Mouse (Mus musculus) neural tube, embryonic 14.5 days (tissue): Measurements from ENCODE around the gene Ppp1r32. TPM values are rescaled to one million over a fixed set of nuclear protein-coding genes. Genes with fewer than 3 reads are reported as not detected.

Experiments
- ATAC-seq: fragments of 200-750 bp; cut with Nextera tagmentation; 2 replicates; pipeline ENCODE4 v1.8.0; 2017; ENCODE audit warnings: low read depth, mild to moderate bottlenecking, moderate TSS enrichment, moderate library complexity
- H3K27ac ChIP-seq: fragments of 300-500 bp; sonication (generic); 2 replicates; pipeline ENCODE4 v1.5.1; 2014; ENCODE audit warnings: low read depth, mild to moderate bottlenecking, control low read depth, low read length, moderate library complexity, mixed read lengths
- H3K27me3 ChIP-seq: fragments of 300-500 bp; sonication (generic); 2 replicates; pipeline ENCODE4 v1.6.1; 2014; ENCODE audit warnings: low read length; ENCODE audit not compliant: control insufficient read depth, insufficient read depth
- H3K36me3 ChIP-seq: fragments of 300-500 bp; sonication (generic); 2 replicates; pipeline ENCODE4 v1.6.1; 2014; ENCODE audit warnings: low read length, mixed read lengths; ENCODE audit not compliant: control insufficient read depth, insufficient read depth
- H3K4me1 ChIP-seq: fragments of 300-500 bp; sonication (generic); 2 replicates; pipeline ENCODE4 v1.6.1; 2014; ENCODE audit warnings: low read length; ENCODE audit not compliant: control insufficient read depth, insufficient read depth
- H3K4me2 ChIP-seq: fragments of 300-500 bp; sonication (generic); 2 replicates; pipeline ENCODE4 v1.6.1; 2014; ENCODE audit warnings: mild to moderate bottlenecking, low read depth, low read length, control low read depth
- H3K4me3 ChIP-seq: fragments of 300-500 bp; sonication (generic); 2 replicates; pipeline ENCODE4 v1.5.1; 2014; ENCODE audit warnings: low read depth, low read length, control low read depth, mixed read lengths
- H3K9ac ChIP-seq: fragments of 300-500 bp; sonication (generic); replicated peaks from 2 replicates; pipeline ENCODE4 v1.6.1; 2014; ENCODE audit warnings: low read depth, mild to moderate bottlenecking, control low read depth, low read length, mixed read lengths
- H3K9me3 ChIP-seq: fragments of 300-500 bp; sonication (generic); 2 replicates; pipeline ENCODE4 v1.6.1; 2016; ENCODE audit warnings: low read length; ENCODE audit not compliant: control insufficient read depth
- WGBS: fragments of 180-500 bp; shearing (Covaris S2); extraction: QIAGEN DNeasy Blood & Tissue Kit; methylation state at CpG from one replicate; pipeline ENCODE4 v1.1.7; 2014; 5-methylcytosine and 5-hydroxymethylcytosine counted together
- polyA plus RNA-seq: library from polyadenylated mRNA; unstranded; fragments of >200 nt; fragmentation: Nextera tagmentation; extraction: Ambion mirVana; gene quantifications from 2 replicates; pipeline ENCODE4 v1.2.1, GENCODE M21; 2014

The Ppp1r32 gene
- polyA plus RNA-seq, 1 experiment from 2014 or later, result 1.0 TPM

DNA sequence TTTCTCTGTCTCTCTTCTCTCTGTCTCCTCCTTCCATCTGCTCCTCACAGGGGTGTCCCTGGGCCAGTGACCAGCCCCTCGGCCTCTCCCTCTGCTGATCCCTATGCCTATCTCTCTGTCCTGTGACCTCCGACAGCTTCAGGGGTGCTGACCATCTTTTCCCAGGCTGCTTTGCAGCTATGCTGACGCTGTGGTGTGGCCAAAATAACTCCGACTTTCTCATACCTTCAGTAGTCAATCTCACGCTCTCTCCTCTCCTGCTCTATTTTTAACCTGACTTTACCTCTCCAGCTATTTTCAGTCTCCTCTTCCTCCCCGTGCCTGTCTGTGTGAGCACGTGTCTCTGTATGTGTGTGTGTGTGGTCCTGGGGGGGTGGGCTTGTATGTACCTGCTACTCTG, 49.5 kb downstream of the Ppp1r32 start:
- ATAC-seq, result no peak
- Histone ChIP-seq H3K9me3 (no peaks in the 10 kb centered on the region), H3K36me3 (no peaks in the 10 kb centered on the region), H3K27me3 (no peaks in the 10 kb centered on the region), H3K4me2 (no peak overlapping the region), H3K27ac (no peak overlapping the region), H3K9ac (no peak overlapping the region), H3K4me1 (no peaks in the 10 kb centered on the region; the same call in 1 of the 2 replicates), H3K4me3 (no peak overlapping the region)
- WGBS, result 84% methylated on average over 7 of the region's 7 CpGs

DNA sequence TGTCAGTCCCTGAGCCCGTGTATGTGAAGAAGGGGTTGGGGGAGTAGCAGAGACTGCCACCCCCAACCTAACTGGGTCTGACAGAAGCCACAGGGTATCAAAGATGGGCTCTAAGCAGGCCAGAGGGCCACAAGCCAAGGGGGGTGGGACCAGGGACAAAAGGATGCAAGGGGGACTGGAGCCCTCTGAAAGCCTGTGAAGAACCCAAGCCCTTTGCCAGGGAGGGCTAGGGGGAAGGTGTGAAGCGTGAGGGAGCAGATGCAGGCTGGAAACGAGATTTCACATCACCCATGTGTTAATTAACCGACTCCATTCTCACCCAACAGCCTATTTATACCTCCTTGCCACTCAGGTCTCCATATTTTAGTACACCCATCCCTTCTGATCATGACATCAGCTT, 50.9 kb downstream of the Ppp1r32 start:
- no peaks in the 10 kb centered on the region for H3K27me3 ChIP-seq

DNA sequence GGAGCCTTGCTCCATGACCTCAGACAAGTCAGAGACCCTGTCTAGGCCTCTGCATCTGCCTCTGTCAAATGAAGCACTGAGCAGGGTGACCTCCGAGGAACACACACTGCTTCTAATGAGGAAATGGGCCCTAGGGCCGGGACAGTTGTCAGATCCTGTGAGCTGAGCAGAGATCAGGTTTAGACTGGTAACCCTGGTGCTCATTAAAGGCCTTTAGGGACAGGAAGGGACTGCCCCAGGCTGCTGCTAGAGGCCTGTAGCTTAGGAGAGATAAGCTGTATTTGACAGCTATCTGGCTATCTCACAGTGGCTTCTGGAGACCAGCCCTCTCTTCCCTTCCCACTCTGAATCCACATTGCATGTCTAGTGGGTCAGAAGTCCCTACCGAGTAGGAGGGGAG, 51.3 kb downstream of the Ppp1r32 start:
- H3K27ac ChIP-seq, result no peak overlapping the region
- no peaks in the 10 kb centered on the region for H3K27me3 ChIP-seq
- H3K9ac ChIP-seq, result no peak overlapping the region
- ATAC-seq, result no peak
- no peaks in the 10 kb centered on the region for H3K36me3 ChIP-seq
- H3K4me1 ChIP-seq, result no peaks in the 10 kb centered on the region; the same call in 1 of the 2 replicates
- no peak overlapping the region for H3K4me2 ChIP-seq
- WGBS, result 56% methylated on average over 3 of the region's 3 CpGs
- H3K4me3 ChIP-seq, result no peak overlapping the region
- no peaks in the 10 kb centered on the region for H3K9me3 ChIP-seq

More for the DNA sequence above, 50.9 kb downstream of the Ppp1r32 start:
- Histone ChIP-seq H3K27ac (no peak overlapping the region), H3K9ac (no peak overlapping the region), H3K36me3 (no peaks in the 10 kb centered on the region), H3K4me2 (no peak overlapping the region), H3K9me3 (no peaks in the 10 kb centered on the region), H3K4me3 (no peak overlapping the region), H3K4me1 (no peaks in the 10 kb centered on the region; the same call in 1 of the 2 replicates)
- ATAC-seq, result no peak
- WGBS, result 60% methylated on average over 4 of the region's 4 CpGs

DNA sequence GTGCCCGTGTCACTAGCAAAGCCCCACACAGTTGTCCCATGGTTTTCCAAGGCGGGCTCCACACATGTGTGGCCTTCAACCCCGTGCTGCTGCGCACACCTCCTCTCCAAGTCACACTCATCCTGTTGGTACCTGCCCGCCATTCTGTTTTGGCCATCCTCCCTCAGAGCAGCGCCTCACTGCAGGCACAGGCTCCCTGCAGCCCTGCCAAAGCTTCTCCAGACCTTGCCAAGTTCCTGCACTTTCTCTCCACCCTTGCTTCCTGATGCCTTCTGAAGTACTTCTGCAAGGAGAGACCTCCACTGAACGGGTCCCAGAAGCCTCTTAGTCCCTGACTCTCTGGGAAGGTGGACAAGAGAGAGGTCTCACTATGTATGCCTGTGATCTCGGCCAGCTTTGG, 53.4 kb downstream of the Ppp1r32 start:
- no peaks in the 10 kb centered on the region for H3K36me3 ChIP-seq

DNA sequence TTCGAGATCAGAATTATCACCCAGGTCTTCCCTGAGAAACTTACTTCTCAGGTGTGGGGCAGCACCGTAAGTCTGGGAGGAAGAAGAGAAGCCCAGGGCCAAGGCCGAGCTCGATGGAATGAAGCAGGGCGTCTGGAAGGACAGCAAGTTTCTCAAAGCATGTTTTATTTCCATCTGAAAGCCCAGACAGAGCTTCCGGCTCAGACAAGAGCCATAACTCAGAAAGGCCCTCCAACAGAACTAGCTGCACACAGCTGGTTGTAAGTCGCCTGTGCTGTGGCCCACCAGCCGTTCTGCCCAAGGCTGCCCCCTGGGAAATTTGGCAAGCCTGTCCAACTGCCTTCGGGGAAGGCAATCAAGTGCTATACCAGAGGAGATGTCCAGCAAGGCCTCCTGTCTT, 55.3 kb downstream of the Ppp1r32 start:
- 55% methylated on average over 9 of the region's 9 CpGs for WGBS
- Histone ChIP-seq H3K27me3 (no peaks in the 10 kb centered on the region), H3K27ac (no peak overlapping the region), H3K4me1 (peaks cover 12% of the 10 kb centered on the region; the same call in 1 of the 2 replicates), H3K4me3 (no peak overlapping the region), H3K4me2 (no peak overlapping the region), H3K9ac (no peak overlapping the region), H3K36me3 (no peaks in the 10 kb centered on the region), H3K9me3 (no peaks in the 10 kb centered on the region)
- no peak for ATAC-seq

More for the DNA sequence above, 53.4 kb downstream of the Ppp1r32 start:
- no peaks in the 10 kb centered on the region for H3K9me3 ChIP-seq
- no peak overlapping the region for H3K27ac ChIP-seq
- no peak for ATAC-seq
- no peak overlapping the region for H3K9ac ChIP-seq
- H3K4me1 ChIP-seq, result peaks cover 10% of the 10 kb centered on the region; the same call in 1 of the 2 replicates
- no peak overlapping the region for H3K4me2 ChIP-seq
- WGBS, result 87% methylated on average over 8 of the region's 8 CpGs
- no peak overlapping the region for H3K4me3 ChIP-seq
- H3K27me3 ChIP-seq, result no peaks in the 10 kb centered on the region

DNA sequence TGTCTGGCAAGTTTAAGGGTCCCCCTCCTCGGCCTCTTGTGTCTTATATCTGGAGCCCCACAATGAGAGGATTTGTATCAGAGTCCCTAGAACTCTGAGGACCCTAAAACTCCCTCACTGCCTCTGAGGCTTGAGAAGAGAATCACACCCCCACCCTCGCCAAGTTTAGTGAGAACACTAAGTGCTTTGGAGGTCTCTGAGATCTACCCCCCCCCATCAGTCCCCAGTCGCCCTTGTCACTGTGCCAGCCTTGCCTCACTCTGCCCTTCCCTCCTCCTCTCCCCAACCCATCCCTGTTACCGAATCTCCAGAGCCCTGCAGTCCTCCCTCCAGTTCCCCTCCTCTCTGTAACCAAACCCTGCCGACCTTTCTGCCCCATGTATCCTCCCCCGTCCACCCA, 55.9 kb downstream of the Ppp1r32 start:
- Histone ChIP-seq H3K27ac (no peak overlapping the region), H3K9me3 (no peaks in the 10 kb centered on the region), H3K27me3 (no peaks in the 10 kb centered on the region), H3K4me1 (peaks cover 15% of the 10 kb centered on the region; the same call in 1 of the 2 replicates), H3K4me2 (no peak overlapping the region), H3K36me3 (no peaks in the 10 kb centered on the region), H3K4me3 (no peak overlapping the region), H3K9ac (no peak overlapping the region)
- ATAC-seq, result no peak
- WGBS, result 62% methylated on average over 6 of the region's 6 CpGs

DNA sequence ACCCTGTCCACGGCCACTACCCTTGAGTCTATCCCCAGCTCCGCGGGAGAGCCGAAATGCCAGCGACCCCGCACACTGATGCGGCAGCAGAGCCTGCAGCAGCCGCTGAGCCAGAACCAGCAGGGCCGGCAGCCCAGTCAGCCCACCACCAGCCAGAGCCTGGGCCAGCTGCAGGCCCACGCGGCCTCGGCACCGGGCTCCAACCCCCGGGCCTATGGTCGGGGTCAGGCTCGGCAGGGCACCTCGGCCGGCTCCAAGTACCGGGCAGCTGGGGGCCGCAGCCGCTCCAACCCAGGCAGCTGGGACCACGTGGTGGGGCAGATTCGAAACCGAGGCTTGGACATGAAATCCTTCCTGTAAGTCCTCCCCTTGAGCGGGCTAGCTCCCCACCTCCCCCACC, 56.4 kb downstream of the Ppp1r32 start:
- Histone ChIP-seq H3K27me3 (no peaks in the 10 kb centered on the region), H3K4me3 (no peak overlapping the region), H3K4me2 (no peak overlapping the region), H3K36me3 (no peaks in the 10 kb centered on the region), H3K9me3 (no peaks in the 10 kb centered on the region), H3K27ac (no peak overlapping the region), H3K4me1 (peaks cover 17% of the 10 kb centered on the region; the same call in 1 of the 2 replicates), H3K9ac (0 out of 2 replicates have a peak overlapping the region, but pooled peaks have one; percentile 4)
- WGBS, result 36% methylated on average over 23 of the region's 25 CpGs
- peak; percentile 9; the same call in 1 of the 2 replicates for ATAC-seq

DNA sequence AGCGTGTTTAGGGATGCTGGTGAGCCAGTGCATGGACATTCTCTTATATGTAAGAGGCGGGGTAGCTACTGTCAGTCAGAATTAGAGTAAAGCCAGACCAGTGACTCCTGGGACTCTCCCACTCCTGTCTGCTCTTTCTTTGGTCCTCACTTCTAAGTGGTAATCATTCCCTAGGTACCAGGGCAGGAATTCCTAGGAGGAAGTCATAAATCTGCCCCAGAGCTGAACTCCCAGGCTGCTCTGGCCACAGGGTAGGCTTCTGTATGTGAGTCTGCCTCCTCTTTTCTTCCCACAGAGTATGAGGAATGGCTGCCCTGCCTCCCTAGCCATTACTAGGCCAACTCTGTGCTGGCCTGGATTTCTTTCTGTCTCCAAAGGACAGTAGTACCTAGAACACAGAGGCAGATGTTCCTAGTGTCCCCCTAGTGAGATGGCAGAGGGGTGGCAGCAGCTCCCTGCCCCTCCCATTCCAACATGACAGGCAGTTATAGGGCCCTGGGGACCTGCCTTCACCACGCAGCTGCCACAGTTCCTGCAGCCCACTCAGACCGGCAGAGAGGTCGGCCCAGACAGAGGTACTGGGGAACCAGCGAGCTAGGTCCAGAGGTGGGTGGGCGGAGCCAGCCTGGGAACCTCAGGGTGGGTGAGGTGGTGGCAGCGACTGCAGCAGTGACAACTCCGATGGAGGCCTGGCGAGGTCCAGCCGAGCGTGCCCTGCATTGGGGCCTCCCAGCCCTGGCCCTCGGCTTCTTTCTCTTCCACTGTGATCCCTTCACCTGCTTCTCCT, 57.1 kb downstream of the Ppp1r32 start:
- H3K27ac ChIP-seq, result no peak overlapping the region
- ATAC-seq, result peak; percentile 16; the same call in 1 of the 2 replicates
- no peaks in the 10 kb centered on the region for H3K36me3 ChIP-seq
- 32% methylated on average over 13 of the region's 13 CpGs for whole genome bisulfite sequencing
- no peaks in the 10 kb centered on the region for H3K27me3 ChIP-seq
- H3K4me1 ChIP-seq, result peaks cover 17% of the 10 kb centered on the region; the same call in 1 of the 2 replicates
- 0 out of 2 replicates have a peak overlapping the region, but pooled peaks have one; percentile 4 for H3K9ac ChIP-seq
- no peaks in the 10 kb centered on the region for H3K9me3 ChIP-seq
- no peak overlapping the region for H3K4me3 ChIP-seq
- no peak overlapping the region for H3K4me2 ChIP-seq

DNA sequence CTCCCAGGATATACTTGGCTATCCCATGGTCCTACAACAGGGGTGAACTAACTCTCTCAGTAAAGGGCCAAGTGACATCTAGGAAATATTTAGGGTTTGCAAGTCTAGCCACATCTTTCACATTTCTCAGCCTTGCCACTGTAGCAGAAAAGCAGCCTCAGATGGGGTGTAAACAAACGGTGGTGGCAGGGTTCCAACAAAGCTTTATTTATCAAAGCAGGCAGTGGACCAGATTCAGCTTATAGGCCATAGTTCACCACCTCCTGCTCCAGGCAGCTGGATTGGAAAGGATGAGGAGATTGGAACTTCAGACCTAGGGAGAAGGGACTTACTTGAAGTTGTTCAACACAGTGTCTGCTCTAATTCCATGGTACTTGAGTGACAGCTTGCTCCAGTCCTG, 58.0 kb downstream of the Ppp1r32 start:
- ATAC-seq, result no peak

More for the DNA sequence above, 58.0 kb downstream of the Ppp1r32 start:
- Histone ChIP-seq H3K4me2 (no peak overlapping the region), H3K4me1 (peaks cover 17% of the 10 kb centered on the region; the same call in 1 of the 2 replicates), H3K4me3 (no peak overlapping the region), H3K27ac (no peak overlapping the region), H3K9me3 (no peaks in the 10 kb centered on the region), H3K9ac (no peak overlapping the region), H3K27me3 (no peaks in the 10 kb centered on the region), H3K36me3 (no peaks in the 10 kb centered on the region)
- WGBS, result 41% methylated on average over 1 of the region's 1 CpGs
